Mouse (Mus musculus) heart, adult 11 months (tissue): Measurements from ENCODE around the gene Osbpl3.

Experiments used
- DNase-seq: peaks from one replicate; pipeline ENCODE4 v3.0.0; 2022

Osbpl3 gene

DNA sequence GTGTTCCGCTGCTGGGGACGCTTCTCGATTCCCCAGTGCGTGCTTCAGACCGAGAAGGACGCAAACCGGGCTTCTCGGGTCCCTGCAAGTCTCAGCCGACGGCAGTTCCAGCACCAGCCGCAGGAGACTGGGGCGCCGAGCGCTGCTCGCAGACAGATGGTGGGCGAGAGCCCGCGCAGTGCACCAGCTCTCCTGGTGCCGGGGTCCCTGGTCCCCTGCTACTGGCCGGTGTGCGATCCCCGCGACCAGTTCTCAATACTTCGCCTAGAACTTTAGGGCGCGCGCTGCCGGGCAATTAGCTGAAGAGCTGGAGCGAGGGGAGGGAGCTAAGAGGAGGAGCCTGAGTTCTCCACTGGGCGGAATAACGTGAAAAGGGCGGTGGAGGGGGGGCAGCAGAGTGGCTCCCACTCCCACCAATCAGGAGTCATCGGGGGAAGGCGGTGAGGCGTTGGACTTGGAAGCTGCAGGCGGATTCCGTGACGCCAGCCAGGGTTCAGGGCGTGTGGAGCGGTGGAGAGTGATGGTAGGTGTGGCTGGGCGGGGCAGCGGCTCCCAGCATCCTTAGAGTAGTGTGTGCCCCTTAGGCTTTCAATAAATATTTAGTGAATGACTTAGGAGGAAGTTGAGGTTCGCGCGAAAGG, at the start of gene Osbpl3:
Gene Osbpl3, minus strand, starts transcription at position 373 of the 641 bp plus-strand sequence.
- DNase-seq, result peak; percentile 99

- peak; percentile 37 for DNase-seq
Measured at GRCm38 (mm10) chr6:50505531-50505930, 49.5 kb upstream of the Osbpl3 start.

DNA sequence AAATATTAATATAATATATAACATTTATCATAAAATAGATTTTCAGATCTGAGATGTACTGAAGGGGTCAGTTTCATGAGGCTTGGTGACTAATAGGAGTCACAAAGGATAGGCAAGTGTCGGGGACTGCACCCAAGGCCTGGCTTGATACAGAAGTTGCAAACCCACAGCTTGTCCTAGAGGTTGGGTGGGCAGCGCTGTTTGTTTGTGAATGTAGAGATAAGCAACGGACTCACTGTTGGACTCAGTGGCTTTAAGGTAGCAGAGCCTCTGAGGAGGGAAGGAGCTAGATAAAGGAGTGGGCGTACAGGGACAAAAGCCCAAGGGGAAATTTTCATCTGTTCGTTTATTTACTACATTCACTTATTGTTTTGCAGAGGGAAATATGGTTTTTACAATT, 48.7 kb upstream of the Osbpl3 start:
- DNase-seq, result peak; percentile 28

DNA sequence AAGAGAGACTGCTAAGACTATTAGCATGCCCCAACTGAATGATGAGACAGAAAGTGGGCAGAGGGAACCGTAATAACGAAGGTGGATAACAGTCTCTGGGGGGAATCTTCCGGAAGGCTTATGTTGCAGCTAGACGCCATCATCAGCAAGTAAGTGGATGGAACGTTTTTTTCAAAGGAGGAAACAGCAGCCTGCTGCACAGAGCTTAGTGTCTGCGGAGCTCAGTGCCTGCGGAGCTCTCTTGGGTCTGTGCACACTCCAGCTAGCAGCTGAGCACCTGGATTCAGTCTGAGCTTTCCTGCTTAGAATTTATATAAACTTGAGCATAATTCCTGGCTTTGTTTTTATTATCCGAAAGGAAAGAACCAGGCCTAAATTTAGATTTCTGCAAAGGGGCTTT, 47.8 kb upstream of the Osbpl3 start:
- DNase-seq, result peak; percentile 40

DNA sequence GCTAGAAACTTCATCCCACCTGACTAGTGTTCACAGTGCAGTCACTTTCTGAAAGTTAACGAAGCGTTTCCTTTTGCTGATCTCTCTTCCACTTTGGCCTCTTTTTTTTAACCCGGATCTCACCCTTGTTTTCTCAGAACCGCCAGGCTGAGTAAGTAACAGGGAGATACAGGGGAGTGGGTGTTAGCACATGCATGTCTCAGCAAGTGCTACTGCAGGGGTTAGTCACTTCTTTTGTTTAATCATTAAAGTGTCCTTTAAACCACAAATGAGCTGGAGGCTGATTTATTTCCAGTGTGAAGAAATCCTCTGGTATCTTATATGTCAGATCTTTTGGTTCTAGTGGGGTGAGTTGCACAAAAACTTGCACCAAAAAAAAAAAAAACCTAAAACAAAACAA, 47.0 kb upstream of the Osbpl3 start:
- peak; percentile 46 for DNase-seq

GRCm38 (mm10) chr6:50498346-50498745, 42.3 kb upstream of the Osbpl3 start:
- DNase-seq, result peak; percentile 77

- no peak for DNase-seq
Measured at GRCm38 (mm10) chr6:50490519-50490918, 34.5 kb upstream of the Osbpl3 start.

DNA sequence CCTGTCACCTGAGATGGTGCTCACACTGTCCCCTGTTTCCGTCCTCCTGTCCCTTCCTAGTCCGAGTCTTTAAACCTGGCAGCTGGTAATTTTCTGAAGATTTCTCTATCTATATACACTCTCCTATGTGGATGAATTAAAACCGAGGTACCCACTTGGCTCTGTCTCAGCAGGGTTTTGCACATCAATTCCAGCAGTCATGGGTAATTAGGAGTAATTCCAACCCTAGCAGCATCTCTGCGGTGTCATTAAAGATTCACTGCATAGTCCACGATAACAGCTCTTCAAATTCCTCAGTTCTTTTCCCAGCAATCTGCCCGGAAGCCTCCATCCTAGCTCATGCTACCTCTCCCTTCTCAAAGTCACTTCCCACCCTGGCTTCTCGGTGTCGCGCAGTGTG, 33.4 kb upstream of the Osbpl3 start:
- peak; percentile 23 for DNase-seq

- DNase-seq, result peak; percentile 45
Measured at GRCm38 (mm10) chr6:50486035-50486902, 30.3 kb upstream of the Osbpl3 start.

- DNase-seq, result peak; percentile 37
Measured at GRCm38 (mm10) chr6:50483426-50483825, 27.4 kb upstream of the Osbpl3 start.

DNA sequence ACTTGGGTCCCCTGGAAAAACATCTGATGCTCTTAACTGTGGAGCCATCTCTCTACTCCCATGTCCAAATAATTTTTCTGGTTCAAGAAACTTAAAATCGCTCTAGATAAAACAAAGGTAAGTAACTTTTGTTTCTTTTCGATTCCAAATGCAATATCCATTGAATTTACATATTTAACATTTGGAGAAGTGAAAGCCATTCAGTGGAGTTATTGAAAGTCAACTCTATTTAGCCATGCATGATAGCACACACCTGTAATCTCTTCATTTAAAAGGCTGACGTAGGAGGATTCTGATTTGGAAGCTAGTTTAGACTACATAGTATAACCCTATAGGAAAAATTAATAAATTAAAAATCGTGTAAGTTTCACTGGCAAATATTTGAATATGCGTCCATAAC, 25.5 kb upstream of the Osbpl3 start:
- DNase-seq, result no peak

DNA sequence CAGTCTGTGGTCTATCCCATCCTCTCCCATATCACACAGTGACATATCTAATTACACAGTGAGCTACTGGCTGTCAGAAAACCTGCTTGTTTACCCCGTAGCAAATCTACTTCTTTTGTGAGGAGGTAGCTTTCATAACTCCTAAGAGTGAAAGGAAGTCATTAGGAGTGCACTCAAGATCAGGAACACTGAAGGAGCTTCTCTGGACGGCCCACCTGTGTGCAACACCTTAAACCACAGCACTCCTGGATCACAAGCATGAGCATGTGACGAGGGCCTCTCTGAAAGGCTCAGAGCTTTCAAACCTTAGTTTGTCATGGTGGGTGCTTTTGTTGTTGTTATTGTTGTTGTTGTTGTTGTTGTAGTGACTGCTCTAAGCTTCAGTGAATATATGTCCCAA, 10.4 kb upstream of the Osbpl3 start:
- peak; percentile 41 for DNase-seq

- peak; percentile 56 for DNase-seq
Measured at GRCm38 (mm10) chr6:50464690-50465485, 8.9 kb upstream of the Osbpl3 start.

DNA sequence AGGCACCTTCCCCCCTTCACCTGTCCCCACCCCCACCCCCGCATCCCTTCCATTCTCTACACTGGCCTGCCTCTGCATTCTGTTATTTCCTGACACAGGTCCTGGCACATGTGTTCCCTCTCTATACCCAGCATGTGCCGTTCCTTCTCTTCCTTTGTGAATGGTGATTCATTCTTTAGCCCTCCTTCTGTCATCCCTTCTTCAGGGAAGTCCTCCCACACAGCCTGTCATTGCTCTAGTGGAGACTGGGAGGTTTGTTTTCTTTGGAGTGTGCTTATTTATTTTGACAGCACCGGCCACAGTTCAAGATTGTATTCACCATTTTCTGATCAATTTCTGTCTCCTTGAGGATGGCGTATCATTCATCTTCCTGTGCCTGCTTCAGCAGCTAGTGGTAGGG, 6.0 kb upstream of the Osbpl3 start:
- no peak for DNase-seq

DNA sequence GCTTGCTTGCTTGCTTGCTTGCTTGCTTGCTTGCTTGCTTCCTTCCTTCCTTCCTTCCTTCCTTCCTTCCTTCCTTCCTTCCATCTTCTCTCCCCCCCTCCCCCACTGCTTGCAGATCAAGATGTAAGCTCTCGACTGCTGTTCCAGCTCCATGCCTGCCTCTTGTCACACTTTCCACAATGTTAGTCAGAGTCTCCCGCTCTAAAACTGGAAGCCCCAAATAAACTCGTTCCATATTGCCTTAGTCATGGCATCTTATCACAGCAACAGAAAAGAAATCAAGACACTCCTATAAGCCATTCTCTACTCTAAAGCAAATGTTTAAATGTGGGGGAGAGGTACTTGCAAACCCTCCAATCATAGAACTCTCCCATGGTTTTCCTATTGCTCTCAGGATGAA, 5.6 kb upstream of the Osbpl3 start:
- peak; percentile 13 for DNase-seq

- peak; percentile 80 for DNase-seq
Measured at GRCm38 (mm10) chr6:50460646-50461045, 4.6 kb upstream of the Osbpl3 start.

DNA sequence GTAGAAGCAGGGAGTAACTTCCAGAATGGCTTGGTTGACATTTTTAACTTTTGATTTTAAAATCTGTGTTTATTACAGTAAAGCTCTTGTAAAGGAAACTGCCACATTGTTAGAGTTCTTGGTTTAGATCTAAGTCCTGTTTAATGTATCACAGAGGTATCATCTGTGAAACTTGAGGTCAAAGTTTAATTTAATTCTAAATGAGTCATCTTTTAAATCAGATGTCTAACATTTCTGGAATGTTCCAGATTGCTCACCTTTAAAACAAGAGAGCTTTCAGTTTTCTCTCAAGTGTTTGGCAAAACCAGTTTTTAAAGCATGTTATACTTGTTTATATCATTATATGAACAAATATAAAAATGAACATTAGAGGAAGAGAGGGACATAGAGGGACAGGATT, 4.2 kb upstream of the Osbpl3 start:
- DNase-seq, result no peak

DNA sequence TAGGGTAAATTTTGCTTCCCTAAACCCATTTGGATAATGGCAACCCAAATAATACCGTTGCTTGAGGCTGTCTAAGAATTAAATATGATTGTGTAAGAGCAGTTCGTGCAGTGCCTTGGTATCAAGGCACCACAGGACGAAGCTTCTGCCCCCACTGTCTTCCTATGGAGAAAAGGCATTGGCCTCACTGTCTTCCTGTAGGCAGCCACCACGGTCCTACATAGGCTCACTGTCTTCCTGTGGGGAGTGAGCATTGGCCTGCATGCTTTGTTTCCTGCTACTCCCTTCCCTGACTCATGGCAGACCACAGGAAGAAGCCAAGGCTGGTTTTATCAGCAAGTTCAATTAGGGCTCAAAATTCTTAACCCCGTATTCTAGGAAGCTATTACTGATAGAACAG, 3.3 kb upstream of the Osbpl3 start:
- DNase-seq, result peak; percentile 46

- DNase-seq, result peak; percentile 63
Measured at GRCm38 (mm10) chr6:50457551-50458348, 1.7 kb upstream of the Osbpl3 start.

DNA sequence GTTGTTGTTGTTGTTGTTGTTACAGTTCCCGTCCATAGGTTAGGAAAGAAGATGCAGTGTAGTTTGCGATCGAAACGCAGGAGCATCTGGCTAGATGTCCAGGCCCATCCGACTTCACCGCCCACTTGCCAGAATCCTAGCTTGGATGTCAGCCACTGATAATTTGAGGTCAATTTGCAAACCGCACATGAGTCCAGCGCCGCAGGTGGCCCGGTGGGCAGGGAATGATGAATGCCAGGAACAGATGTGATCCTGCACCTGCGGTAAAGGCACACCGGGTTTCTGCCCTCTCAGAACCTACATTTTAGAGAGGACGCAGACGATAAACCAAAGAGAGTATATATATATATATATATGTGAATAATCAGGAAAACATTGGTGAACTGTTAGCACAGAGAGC, 705 bp upstream of the Osbpl3 start:
- peak; percentile 90 for DNase-seq

- peak; percentile 95 for DNase-seq
Measured at GRCm38 (mm10) chr6:50455102-50455828, 736 bp downstream of the Osbpl3 start.

- no peak for DNase-seq
Measured at GRCm38 (mm10) chr6:50453651-50454050, 2.4 kb downstream of the Osbpl3 start.
